Mouse (Mus musculus): ENCODE measurements around the gene Ddx43. TPM values are rescaled to one million over a fixed set of nuclear protein-coding genes. Genes with fewer than 3 reads are reported as not detected.

Gene Ddx43
- total and polyA plus RNA-seq, 2 experiments from 2014 or later: not detected

GRCm38 (mm10) chr9:78375486-78375885, 20.1 kb upstream of the Ddx43 start:
- Histone ChIP-seq H3K36me3 (replicated peaks; ENCODE audit: control insufficient read depth, insufficient read depth, low read length) (no peaks in the 10 kb centered on the region), H3K4me3 (ENCODE audit: low read depth, low read length) (no peak overlapping the region), H3K27ac (ENCODE audit: low read depth) (no peak overlapping the region), H3K4me2 (ENCODE audit: low read depth, low read length) (no peak overlapping the region), H3K9me3 (replicated peaks; ENCODE audit: control insufficient read depth, low read length) (no peaks in the 10 kb centered on the region), H3K4me1 (ENCODE audit: control insufficient read depth, insufficient read depth) (0 out of 2 replicates have a peak, but pooled peaks cover 3% of the 10 kb centered on the region), H3K27me3 (ENCODE audit: control insufficient read depth, insufficient read depth, low read length) (no peaks in the 10 kb centered on the region), H3K9ac (replicated peaks; ENCODE audit: low read depth, low read length) (no peak overlapping the region)
- TF ChIP-seq EP300 (IDR thresholded peaks at IDR 0.05; ENCODE audit: low read depth) (no peak), CTCF (IDR thresholded peaks at IDR 0.05; ENCODE audit: low read depth) (no peak)
- no peak for DNase-seq (ENCODE audit: low spot score)
- no peak for ATAC-seq (ENCODE audit: insufficient read depth, low read depth)
- WGBS: 73% methylated on average over 4 of the region's 4 CpGs

- H3K9ac ChIP-seq (replicated peaks; ENCODE audit: low read depth, low read length): no peak overlapping the region
- no peak for TF ChIP-seq EP300 (IDR thresholded peaks at IDR 0.05; ENCODE audit: low read depth)
- no peak for TF ChIP-seq CTCF (IDR thresholded peaks at IDR 0.05; ENCODE audit: low read depth)
- H3K36me3 ChIP-seq (replicated peaks; ENCODE audit: control insufficient read depth, insufficient read depth, low read length): no peaks in the 10 kb centered on the region
- H3K27ac ChIP-seq (ENCODE audit: low read depth): no peak overlapping the region
- H3K4me3 ChIP-seq (ENCODE audit: low read depth, low read length): no peak overlapping the region
- ATAC-seq (ENCODE audit: insufficient read depth, low read depth) (no peak), DNase-seq (ENCODE audit: low spot score) (no peak)
- 0 out of 2 replicates have a peak, but pooled peaks cover 3% of the 10 kb centered on the region for H3K4me1 ChIP-seq (ENCODE audit: control insufficient read depth, insufficient read depth)
- H3K9me3 ChIP-seq (replicated peaks; ENCODE audit: control insufficient read depth, low read length): no peaks in the 10 kb centered on the region
- WGBS: 49% methylated on average over 8 of the region's 8 CpGs
- H3K4me2 ChIP-seq (ENCODE audit: low read depth, low read length): no peak overlapping the region
- H3K27me3 ChIP-seq (ENCODE audit: control insufficient read depth, insufficient read depth, low read length): no peaks in the 10 kb centered on the region
Observed at GRCm38 (mm10) chr9:78377546-78377945, 18.0 kb upstream of the Ddx43 start.

GRCm38 (mm10) chr9:78378113-78378785, 17.3 kb upstream of the Ddx43 start, which contains the start of gene Ooep:
Ooep (minus strand) TSS chr9:78378725.
- Histone ChIP-seq H3K4me3 (ENCODE audit: low read depth, low read length) (peak within 1 kb of the TSS; percentile 34), H3K4me1 (ENCODE audit: control insufficient read depth, insufficient read depth) (0 out of 2 replicates have a peak, but pooled peaks cover 3% of the 10 kb centered on the region), H3K27ac (ENCODE audit: low read depth) (no peak within 1 kb of the TSS), H3K4me2 (ENCODE audit: low read depth, low read length) (peak within 1 kb of the TSS; percentile 61), H3K9ac (replicated peaks; ENCODE audit: low read depth, low read length) (0 out of 2 replicates have a peak within 1 kb of the TSS, but pooled peaks have one; percentile 7), H3K27me3 (ENCODE audit: control insufficient read depth, insufficient read depth, low read length) (no peaks in the 10 kb centered on the region), H3K9me3 (replicated peaks; ENCODE audit: control insufficient read depth, low read length) (no peaks in the 10 kb centered on the region), H3K36me3 (replicated peaks; ENCODE audit: control insufficient read depth, insufficient read depth, low read length) (no peaks in the 10 kb centered on the region)
- peak; percentile 51 for DNase-seq (ENCODE audit: low spot score)
- 8% methylated on average over 15 of the region's 23 CpGs for WGBS
- ATAC-seq (ENCODE audit: insufficient read depth, low read depth): peak; percentile 83
- TF ChIP-seq EP300 (IDR thresholded peaks at IDR 0.05; ENCODE audit: low read depth) (no peak), CTCF (IDR thresholded peaks at IDR 0.05; ENCODE audit: low read depth) (0 out of 2 replicates have a peak, but pooled peaks have one; percentile 6)

- TF ChIP-seq EP300 (IDR thresholded peaks at IDR 0.05; ENCODE audit: low read depth) (no peak), CTCF (IDR thresholded peaks at IDR 0.05; ENCODE audit: low read depth) (peak; percentile 45)
- whole genome bisulfite sequencing: 54% methylated on average over 3 of the region's 3 CpGs
- H3K9ac ChIP-seq (replicated peaks; ENCODE audit: low read depth, low read length): no peak overlapping the region
- H3K4me1 ChIP-seq (ENCODE audit: control insufficient read depth, insufficient read depth): no peaks in the 10 kb centered on the region
- no peak overlapping the region for H3K4me3 ChIP-seq (ENCODE audit: low read depth, low read length)
- no peak for DNase-seq (ENCODE audit: low spot score)
- no peak overlapping the region for H3K4me2 ChIP-seq (ENCODE audit: low read depth, low read length)
- no peaks in the 10 kb centered on the region for H3K36me3 ChIP-seq (replicated peaks; ENCODE audit: control insufficient read depth, insufficient read depth, low read length)
- no peak for ATAC-seq (ENCODE audit: insufficient read depth, low read depth)
- H3K27me3 ChIP-seq (ENCODE audit: control insufficient read depth, insufficient read depth, low read length): no peaks in the 10 kb centered on the region
- no peak overlapping the region for H3K27ac ChIP-seq (ENCODE audit: low read depth)
- no peaks in the 10 kb centered on the region for H3K9me3 ChIP-seq (replicated peaks; ENCODE audit: control insufficient read depth, low read length)
Observed at GRCm38 (mm10) chr9:78385893-78386292, 9.7 kb upstream of the Ddx43 start.

GRCm38 (mm10) chr9:78386947-78387346, 8.6 kb upstream of the Ddx43 start:
- no peaks in the 10 kb centered on the region for H3K9me3 ChIP-seq (replicated peaks; ENCODE audit: control insufficient read depth, low read length)
- WGBS: 80% methylated on average over 7 of the region's 7 CpGs
- no peak overlapping the region for H3K9ac ChIP-seq (replicated peaks; ENCODE audit: low read depth, low read length)
- H3K4me2 ChIP-seq (ENCODE audit: low read depth, low read length): no peak overlapping the region
- H3K4me3 ChIP-seq (ENCODE audit: low read depth, low read length): no peak overlapping the region
- H3K27ac ChIP-seq (ENCODE audit: low read depth): no peak overlapping the region
- no peak for TF ChIP-seq CTCF (IDR thresholded peaks at IDR 0.05; ENCODE audit: low read depth)
- TF ChIP-seq EP300 (IDR thresholded peaks at IDR 0.05; ENCODE audit: low read depth): no peak
- H3K36me3 ChIP-seq (replicated peaks; ENCODE audit: control insufficient read depth, insufficient read depth, low read length): no peaks in the 10 kb centered on the region
- DNase-seq (ENCODE audit: low spot score) (no peak), ATAC-seq (ENCODE audit: insufficient read depth, low read depth) (no peak)
- no peaks in the 10 kb centered on the region for H3K4me1 ChIP-seq (ENCODE audit: control insufficient read depth, insufficient read depth)
- H3K27me3 ChIP-seq (ENCODE audit: control insufficient read depth, insufficient read depth, low read length): 0 out of 2 replicates have a peak, but pooled peaks cover 5% of the 10 kb centered on the region
